Mouse (Mus musculus) lung, postnatal 10 days (tissue): ENCODE results near the gene Dtx3.
"Not testable (repeated sequence)": the region's sequence is repeated elsewhere in the genome, so short reads cannot be mapped to it uniquely, and the experiment has no call there.

Experiments used
- DNase-seq: peaks from one replicate; pipeline ENCODE4 v3.0.0; 2021

Gene Dtx3

DNA sequence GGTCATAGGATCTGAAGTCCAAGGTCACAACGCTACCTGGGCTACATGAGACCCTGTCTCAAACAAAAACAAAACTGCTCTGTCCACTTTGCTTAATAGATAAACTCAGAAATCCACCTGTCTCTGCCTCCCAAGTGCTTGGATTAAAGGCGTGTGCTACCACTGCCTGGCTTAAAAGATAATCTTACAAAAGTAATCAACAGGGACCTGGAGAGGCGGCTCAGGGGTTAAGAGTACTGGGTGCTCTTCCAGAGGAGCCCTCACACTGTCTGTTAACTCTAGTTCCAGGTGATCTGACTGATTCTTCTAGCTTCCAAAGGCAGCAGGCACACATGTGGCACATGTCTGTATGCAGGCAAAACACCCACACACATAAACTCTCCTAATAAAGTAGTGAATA is 7.6 kb upstream of the Dtx3 start:
- no peak for DNase-seq

DNA sequence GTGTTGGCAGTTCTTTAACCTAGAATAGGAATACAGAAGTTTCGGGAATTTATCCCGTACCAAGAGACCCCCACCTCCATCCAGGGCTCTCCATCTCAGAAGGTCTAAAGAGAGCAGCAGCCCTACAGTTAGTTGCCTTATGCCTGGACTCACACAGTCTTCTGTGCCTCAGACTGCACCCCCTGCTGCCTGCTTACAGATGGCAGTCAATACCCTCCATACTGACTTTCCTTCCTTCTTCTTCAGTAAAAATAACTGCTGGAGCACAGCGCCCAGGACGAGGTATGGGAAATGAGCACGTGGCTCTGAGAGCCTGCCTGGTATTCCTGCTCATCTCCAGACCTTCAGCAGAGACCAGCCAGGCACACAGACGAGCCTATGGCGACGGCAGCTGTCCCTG is 4.8 kb upstream of the Dtx3 start:
- no peak for DNase-seq

DNA sequence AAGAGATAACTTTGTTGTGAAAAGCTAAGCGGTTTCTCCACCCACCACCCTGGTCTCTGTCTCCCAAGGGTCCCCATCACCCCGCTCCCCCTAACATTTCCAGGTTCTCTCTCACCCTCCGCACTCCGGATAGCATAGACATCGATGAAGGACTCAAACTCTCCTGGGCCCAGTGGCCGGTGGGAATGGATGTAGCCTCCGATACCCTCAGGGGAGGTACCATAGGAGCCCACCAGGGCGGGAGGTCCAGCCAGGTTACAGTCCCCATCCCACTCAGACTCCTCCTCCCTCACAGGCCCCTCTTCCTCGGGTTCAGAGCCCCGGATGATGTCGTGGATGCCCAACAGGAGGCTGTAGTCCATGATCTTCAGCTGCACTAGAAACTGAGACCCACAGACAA is 3.9 kb upstream of the Dtx3 start:
- no peak for DNase-seq

DNA sequence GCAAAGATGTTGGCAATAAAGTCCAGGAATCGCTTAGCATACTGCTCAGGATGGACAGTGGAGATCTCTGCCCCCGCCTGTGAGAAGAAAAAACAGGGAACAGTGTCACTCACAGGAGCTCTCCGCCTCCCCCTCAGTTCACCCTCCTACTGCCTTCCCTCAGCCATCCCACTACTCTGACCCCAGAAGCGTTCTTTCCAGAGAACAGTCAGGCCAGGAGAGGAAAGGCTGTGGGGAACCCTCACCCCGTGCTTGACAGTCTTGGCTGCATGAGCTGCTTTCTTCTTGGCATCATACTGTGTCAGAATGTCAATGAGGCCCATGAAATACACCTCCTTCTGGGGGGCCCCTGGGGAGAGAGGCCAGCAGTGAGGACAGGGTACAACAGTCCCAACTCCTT is 3.5 kb upstream of the Dtx3 start:
- no peak for DNase-seq

DNA sequence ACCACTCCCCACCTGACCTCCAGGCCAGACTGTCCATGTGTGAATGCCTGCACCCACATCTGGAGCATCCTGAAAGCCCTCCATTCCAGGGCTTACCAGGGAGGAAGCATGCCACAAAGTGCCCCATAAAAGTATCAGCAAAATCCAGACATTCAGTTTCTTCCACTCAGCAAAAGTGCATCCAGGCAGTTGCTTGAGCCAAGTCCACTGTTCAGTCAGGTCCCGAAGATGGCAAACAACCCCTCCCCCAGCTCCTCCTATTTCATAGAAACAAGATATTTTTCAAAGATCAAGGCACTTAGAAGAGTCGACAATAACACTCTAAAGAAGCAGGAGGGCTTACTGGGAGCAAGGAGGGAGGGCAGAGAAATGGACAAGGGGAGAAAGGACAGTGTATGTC is 3.0 kb upstream of the Dtx3 start:
- no peak for DNase-seq

DNA sequence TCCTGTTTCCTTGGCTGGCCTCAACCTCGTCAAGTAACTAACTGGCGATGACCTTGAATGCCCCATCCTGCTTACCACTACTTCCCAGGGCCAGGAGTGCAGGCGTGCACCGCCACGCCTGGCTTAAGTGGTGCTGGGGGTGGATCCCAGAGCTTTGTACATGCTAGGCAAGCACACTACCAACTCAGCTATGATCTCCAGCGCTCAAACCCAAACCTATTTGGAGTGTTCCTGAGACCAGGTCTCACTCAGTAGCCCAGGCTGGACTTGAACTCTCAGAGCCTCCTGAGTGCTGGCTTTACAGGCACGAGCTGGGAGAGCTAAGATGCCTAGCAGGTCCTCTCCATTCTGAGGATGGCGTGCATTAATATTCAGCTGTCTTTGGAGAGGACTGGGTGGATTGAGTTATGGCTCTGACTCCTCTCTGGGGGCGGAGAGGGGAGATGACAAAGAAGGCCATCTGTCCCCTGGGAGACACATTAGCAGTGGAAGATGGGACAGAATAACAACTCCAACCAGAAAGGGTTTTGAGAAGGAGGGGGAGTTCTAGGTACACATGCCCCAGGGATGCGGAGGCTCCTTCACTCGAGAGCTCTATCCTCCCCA is 2.1 kb upstream of the Dtx3 start:
- no peak for DNase-seq

DNA sequence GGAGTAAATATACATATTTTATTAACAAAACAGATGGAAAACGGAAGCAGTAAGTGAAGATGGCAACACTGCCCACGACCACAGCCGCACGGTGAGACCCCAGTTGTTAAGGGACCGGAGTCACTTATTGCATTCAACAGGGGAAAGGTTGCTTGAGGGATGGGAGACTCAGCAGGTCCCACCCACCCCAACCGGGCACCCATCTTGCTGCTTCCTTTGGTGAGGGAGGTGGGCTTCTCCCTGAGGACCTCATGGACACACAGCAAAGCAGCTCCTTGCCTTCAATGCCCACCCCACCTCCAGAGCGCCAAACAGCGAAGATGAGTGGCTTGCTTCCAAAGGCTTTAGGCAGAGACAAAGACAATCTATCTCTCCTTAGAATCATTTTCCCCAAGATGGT is 1.6 kb upstream of the Dtx3 start:
- no peak for DNase-seq

DNA sequence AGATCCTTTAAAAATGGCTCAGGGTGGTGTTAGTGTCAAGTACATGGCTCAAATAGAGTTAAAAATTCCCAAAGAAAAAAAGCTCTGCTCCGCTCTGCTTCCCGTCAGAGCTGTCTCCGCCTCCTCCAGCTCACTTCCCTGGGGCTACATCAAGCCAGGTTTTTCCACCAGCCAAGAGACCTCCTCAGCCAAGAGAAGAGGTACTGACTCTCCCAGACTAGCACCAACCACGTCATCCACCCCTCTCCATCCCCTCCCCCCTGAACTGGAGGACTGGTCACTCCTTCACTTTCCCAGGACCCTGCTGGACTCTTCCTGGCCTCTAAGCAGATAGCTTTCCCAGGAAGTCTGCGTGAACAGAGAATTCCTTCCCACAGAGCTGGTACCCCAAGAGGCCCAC is 864 bp upstream of the Dtx3 start:
- DNase-seq: peak; percentile 90

DNA sequence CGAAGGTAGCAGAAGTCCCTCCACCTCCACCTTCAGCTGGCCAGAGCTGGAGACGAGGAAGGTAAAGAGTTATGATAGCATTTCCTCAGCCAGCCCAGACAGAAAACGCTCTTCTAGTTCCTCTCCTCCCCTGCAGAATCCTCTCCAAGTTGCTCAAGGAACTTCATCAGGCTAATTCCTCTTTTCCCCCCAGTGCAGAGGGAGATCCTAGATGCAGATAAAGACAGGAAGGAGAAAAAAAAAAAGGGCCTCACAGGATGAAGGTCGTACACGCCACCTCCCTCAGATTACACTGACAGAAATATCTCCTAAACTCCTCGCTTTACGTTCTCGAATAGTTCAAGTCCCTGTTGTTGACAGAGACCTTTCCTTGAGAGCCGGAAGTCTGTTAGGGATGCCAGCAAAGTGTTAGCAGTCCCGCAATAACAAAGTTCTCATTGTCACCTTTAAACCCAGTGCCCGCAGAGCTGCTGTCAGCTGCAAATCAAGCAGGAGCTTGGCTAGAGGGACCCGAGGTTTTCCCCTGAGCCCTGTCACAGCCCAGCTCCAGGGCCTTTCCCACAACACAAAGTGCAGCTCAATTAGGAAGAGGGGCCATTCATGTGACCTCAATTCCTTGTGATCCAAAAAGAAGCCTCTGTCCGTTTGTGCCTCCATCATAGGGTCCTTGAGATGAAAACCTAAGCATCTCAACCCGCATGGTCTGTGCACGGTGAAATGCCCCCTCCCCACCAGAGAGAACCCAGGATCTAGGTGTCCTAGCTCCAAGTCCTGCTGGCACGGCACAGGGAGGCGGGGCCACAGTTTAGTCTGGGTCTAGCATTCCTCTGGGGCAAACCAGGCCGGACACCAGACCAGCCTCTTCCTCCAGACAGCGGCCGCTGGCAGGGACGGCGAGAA is 850 bp downstream of the Dtx3 start:
- DNase-seq: peak; percentile 87

DNA sequence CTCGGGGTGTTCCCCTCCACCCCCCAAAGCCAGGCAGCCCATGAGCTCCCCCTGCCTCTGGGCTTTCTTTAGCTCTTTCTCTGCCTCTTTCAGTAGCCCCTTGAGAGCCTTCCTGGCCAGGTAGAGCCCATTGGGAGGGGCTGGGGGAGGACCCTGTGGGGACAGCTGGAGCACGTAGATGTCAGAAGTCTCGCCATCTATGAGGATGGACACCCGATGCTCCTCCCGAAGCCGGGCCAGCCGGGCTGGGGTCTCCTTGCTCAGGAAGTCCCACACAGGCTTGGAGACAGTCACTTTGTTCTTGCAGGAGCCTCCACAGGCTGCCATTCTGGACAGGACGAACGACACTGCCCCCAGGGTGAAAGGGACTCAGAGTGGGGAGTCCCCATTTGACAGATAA is 2.5 kb downstream of the Dtx3 start:
- DNase-seq: no peak

DNA sequence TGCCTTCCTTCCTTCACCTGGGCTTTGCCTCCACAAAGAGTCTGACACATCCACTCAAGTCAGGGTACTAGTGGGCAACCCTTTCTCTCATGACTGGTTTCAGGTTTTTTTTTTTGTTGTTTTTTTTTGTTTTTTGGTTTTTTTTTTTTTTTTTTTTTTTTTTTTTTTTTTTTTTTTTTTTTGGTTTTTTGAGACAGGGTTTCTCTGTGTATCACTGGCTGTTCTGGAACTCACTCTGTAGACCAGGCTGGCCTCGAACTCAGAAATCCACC is 3.5 kb downstream of the Dtx3 start:
- DNase-seq: not testable (repeated sequence)

DNA sequence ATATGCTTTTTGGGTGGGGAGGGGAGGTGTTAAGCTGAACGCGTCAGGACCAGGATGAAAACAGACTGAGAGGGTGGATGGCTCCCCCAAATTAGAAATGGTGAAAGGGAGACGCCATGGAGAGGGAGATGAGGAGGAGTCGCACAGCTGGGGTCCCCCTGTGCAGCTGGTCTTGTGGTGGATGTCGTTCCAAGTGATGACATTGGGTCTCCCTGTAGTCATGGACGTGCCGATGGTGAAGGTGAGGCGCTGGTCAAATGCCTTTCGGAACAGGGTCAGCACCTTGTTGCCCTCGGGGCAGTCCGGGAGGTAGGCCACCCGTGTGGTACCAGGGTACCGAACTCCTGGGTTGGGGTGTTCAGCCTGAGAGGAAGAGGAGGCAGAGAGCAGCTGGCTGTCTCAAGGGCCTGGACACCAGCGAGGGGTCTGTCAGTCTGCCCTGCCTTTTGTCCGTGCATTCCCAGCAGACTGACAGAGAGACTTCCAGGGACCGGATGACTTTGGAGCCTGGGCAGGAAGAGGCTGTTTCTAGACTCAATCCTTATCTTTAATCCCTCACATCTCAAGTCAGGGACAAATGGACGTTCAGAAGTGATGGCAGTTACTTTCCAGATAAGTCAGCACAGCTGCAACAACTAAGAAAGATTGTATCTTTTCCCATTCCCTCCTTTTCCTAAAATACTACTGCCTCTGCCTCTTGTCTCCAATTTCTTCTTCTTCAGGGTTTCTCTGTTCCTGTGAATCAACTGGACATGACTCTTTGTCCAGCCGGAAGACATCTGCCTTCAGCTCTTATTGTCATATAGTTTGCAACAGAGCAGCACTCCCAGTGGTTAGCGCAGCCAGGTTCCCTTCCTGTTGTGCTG is 4.1 kb downstream of the Dtx3 start:
- no peak for DNase-seq

DNA sequence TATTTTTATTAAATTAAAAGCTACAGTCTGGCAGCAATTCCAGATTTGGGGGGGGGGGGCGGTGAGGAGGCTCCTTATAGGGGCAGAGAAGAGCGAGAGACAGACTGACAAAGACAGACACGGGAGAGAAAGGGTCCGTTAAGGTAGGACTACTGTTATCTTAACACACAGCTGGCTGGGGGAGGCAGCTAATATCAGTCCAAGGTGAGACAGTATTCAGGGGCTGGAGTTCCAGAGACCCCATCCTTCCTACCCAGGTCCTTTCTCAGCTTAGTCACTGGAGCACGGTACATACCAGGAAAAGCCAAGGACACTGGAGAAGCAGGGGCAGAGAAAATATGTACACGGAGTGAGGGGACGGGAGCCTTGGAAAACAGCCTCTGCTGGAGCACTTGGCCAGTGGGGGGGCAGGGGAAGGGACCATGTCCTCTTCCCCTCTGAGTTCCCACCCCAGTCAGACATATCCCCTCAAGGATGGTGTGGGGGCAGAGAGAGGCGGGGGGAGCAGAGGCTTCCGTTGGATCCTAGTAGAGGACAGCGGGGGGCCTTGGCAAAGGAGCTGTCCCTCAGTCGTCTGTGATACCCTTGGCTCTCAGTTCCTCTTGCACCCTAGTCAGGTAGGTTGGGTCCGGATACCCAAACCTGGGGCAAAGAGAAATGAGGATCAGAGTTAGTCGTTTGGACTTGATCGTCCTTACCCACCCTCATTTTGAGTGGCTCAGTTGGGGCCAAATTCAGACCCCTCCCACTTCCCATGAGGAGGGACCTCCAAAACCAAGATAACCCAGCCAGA is 4.9 kb downstream of the Dtx3 start:
- no peak for DNase-seq

DNA sequence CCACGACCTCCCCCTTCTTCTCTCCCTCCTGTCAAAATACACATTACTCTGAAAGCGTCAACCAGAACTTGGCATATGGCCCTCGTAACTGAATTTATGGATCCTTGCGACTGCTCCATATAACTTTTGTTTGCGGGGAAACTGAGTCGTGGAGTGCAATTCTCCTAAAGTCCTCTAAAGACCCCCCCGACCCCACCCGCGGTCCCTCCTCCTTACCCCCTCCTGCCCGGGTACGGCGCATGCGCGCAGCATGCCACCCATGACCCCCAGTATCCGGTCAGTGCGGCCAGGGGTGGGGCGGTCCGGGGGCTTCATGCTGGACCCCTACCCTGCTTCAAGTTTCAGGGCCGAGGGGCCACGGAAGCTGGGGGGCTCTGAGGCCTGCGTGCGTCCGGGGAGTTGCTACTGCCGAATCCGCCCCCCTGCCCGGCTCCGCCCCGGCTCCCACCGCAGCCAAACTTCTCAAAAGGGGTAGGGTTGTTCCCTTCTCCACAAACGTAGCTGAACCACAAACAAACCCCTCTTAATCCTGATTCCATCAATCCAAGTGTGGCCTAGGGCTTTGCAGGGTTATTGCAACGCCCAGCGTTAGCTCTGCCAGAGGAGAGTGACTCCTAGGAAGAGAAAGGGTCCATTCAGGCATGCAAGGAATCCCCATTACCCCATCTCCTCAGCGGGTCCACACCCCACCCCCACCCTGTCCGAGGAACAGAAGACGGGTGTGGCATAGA is 5.7 kb downstream of the Dtx3 start, which contains the start of gene Arhgef25:
TSS of gene Arhgef25 (minus strand) at position 433 of the 731 bp plus-strand sequence.
- DNase-seq: peak; percentile 85

DNA sequence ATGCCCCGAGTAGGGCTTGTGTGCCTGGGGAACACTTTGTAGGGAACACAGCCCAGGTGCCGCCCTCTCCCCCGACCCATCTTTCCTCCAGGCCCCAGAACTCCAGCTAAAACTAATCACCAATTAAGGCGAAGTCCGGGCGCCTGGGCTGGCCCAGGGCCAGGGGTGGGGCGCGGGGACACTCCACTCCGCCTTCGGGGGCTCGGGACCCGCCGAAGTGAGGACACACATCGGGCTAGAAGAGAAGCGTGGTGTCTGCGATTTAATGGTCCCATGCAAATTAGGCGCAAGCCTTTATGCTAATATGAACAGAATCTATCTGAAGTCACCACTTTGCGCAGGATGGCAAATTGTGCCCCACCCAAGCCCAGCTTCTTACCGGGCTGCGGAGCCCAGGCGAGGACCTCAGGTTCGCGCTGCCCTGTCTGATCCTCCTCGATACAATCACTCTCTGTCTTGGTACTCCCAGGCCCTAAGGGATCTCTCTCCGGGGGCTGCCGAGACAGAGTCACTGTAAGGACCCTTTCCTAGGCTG is 6.3 kb downstream of the Dtx3 start:
- peak; percentile 61 for DNase-seq

DNA sequence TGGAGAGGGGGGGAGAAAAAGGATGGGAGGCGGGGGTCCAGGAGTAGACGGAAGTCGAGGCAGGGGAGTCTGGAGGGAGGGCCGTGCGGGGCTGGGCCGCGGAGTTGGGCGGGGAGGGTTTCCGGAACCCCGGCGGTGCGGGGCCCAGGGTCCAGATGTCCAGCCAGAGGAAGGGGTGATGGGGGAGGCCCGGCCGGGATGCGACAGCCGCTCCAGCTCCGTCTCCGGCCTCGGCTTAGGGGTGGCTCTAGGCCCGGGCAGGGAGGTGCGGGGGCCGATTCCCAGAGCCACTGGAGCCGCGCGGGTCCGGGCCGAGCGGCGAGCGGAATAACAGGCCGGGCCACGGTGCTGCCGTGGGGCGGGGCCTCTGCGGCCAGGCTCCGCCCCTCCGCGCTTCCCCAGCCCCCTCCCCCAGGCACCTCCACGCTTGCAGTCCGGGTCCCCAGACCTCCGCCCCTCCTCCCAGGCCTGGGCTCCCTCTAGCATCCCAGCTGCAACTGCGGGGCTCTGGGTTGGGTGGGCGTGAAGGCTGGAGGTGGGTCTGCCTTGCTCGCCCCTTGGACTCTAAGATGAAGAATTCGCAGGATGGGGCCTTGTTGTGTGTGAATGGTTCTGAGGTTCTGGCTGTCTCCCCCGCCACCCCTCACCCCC is 6.9 kb downstream of the Dtx3 start:
- DNase-seq: peak; percentile 72

DNA sequence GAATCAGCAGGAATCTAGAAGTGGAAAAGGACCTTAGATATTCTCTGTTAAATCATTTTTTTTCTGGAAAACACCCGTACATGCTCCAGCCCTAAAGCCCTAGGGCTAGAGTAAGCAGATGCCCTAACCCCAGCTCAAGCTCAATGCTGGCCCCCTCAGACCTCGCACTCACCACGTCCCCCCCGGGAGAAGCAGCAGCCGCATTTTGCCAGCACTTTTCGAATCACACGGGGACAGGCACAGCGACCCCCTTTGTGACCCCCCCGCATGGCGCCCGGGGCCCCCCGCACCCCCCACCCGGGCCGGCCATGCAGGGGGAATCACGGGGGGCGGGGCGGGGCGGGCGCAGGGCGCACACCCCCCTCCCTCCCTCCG is 7.5 kb downstream of the Dtx3 start:
- DNase-seq: no peak

DNA sequence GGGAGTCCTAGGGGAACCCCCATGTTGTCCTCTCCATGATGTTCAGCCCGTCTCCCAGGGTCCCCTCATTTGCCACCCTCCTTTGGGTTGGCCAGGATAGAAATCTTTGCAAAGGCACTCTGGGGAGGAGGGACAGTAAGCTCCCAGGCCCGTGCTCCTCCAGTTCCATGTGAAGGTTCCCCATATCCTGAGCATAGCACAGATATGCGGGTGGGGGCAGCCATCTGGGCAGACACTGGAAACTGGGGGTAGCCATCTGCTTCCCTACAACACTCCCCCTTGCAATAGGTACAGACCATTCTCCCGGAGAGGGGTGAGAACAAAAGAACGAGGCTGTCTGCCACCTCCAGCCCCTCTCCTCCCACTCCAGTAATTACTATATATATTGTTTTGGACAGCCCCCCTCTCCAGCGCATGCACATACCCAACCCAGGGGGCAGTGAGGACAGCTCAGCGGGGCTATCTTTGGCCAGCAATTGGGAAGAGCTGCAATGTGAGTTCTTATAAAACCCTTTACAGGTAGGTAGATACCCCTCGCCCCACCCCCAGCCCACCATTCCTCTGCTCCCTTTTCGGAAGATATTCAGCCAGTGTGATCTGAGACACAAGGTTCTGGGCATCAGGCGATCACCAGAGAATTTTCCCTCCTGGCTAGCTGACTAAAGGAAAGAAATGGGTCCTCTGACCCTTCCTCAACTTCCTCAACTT is 8.0 kb downstream of the Dtx3 start:
- no peak for DNase-seq

DNA sequence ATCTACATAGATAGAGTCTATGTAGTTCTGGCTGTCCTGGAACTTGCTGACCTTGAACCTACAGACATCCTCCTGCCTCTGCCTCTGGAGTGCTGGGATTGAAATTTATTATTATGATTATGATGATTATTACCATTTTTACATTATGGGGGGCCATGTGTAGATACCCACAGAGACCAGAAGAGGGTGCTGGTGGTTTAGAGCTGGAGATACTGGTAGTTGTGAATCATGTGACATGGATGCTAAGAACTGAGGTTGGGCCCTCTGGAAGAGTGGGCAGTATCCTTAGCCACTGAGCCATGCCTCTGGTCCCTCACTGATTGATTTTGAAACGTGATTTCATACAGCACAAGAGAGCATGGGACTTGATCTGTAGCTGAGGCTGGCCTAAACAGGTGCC is 9.1 kb downstream of the Dtx3 start:
- DNase-seq: no peak

DNA sequence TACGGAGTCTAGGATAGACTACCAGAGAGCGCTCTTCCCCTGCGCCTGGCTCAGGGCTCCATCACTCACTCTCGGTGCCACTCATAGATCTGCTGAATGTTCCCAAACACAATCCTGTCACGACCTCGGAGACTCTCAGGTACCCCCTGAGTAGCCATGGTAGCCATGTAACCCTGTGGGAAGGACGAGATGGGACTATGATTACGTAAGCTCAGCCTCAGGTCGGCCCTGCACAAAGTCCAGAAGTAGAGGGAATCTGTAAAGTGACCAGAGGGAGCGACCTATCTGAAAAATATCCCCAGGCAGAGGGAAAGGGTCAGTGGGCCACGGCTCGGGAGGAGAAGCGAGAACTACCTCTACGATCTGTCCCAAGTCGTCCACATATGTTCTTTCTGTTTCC is 10.0 kb downstream of the Dtx3 start:
- no peak for DNase-seq

DNA sequence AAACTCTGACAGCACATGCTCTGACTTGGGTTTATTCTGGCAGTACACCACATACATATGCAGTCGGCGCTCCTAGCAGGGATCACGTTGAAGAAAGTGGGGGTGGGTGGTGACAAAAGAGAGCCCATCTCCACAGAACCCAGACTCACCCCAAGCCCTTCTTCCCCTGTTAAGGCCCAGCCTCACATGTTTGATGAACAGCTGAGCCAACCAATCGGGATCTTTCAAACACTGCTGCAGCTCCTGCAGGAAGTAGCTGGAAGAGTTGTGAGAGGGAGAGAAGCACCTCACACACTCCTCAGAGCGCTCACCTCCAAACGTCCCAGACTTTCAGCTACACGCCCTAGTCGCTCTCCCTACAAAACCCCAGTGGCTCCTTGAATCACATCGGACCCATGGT is 10.4 kb downstream of the Dtx3 start:
- no peak for DNase-seq
